Mouse (Mus musculus) forebrain, embryonic 10.5 days (tissue): ENCODE measurements around the gene Lhfp. TPM values are rescaled to one million over a fixed set of nuclear protein-coding genes. Genes with fewer than 3 reads are reported as not detected.

Experiments used
- DNase-seq: peaks from one replicate; pipeline ENCODE4 v3.0.0-alpha.2; 2017; ENCODE audit warnings: low spot score; ENCODE audit errors: extremely low spot score
- H3K27ac ChIP-seq: fragments of 300-500 bp; sonication (generic); 2 replicates; pipeline ENCODE4 v1.5.1; 2016; ENCODE audit warnings: mild to moderate bottlenecking
- H3K27me3 ChIP-seq: fragments of 300-500 bp; sonication (generic); 2 replicates; pipeline ENCODE4 v1.6.1; 2016; ENCODE audit warnings: mild to moderate bottlenecking; ENCODE audit not compliant: poor library complexity, severe bottlenecking
- H3K36me3 ChIP-seq: fragments of 300-500 bp; sonication (generic); replicated peaks from 2 replicates; pipeline ENCODE4 v1.6.1; 2016; ENCODE audit warnings: mild to moderate bottlenecking, moderate library complexity
- H3K4me1 ChIP-seq: fragments of 300-500 bp; sonication (generic); 2 replicates; pipeline ENCODE4 v1.6.1; 2016
- H3K4me3 ChIP-seq: fragments of 300-500 bp; sonication (generic); 2 replicates; pipeline ENCODE4 v1.5.1; 2016; ENCODE audit warnings: mild to moderate bottlenecking, moderate library complexity
- H3K9me3 ChIP-seq: fragments of 300-500 bp; sonication (generic); 2 replicates; pipeline ENCODE4 v1.6.1; 2016; ENCODE audit warnings: mild to moderate bottlenecking, moderate library complexity
- WGBS: fragments of 180-500 bp; shearing (Covaris S2); methylation state at CpG from one replicate; pipeline ENCODE4 v1.1.7; 2016; 5-methylcytosine and 5-hydroxymethylcytosine counted together
- polyA plus RNA-seq: library from polyadenylated mRNA; unstranded; fragments of >200 nt; fragmentation: Nextera tagmentation; extraction: Ambion mirVana; gene quantifications from 2 replicates; pipeline ENCODE4 v1.2.1, GENCODE M21; 2016

Lhfp gene
- polyA plus RNA-seq, 1 experiment from 2014 or later: 21.7 TPM

- Histone ChIP-seq H3K27ac (no peak overlapping the region), H3K4me1 (peaks cover 26% of the 10 kb centered on the region), H3K36me3 (0 out of 2 replicates have a peak, but pooled peaks cover 3% of the 10 kb centered on the region), H3K27me3 (peaks cover 22% of the 10 kb centered on the region), H3K9me3 (no peaks in the 10 kb centered on the region), H3K4me3 (no peak overlapping the region)
- WGBS: 85% methylated on average over 4 of the region's 4 CpGs
- DNase-seq: no peak
These were observed 4.4 kb downstream of the Lhfp start for GRCm38 (mm10) chr3:53045697-53046096.

DNA sequence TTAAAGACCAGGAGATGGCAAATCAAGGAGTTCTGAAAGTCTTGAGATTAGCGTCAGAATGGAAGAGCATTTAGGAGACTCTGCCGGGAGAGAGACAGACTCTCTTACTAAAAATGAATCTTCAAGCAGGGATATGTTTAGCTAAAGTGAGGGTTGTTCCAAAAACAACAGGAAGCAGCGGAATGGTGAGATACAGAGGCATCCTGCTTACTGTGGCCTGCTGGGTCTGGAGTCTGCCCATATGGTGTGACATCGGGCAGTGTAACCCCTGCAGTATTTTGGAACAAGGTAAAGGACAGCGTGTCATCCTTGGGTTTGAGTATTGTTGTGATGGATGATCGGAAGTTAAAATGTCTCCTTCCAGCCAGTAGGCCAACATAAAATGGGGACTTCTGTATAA is 5.0 kb downstream of the Lhfp start:
- H3K4me3 ChIP-seq: no peak overlapping the region
- WGBS: 92% methylated on average over 6 of the region's 6 CpGs
- H3K4me1 ChIP-seq: peaks cover 20% of the 10 kb centered on the region

DNA sequence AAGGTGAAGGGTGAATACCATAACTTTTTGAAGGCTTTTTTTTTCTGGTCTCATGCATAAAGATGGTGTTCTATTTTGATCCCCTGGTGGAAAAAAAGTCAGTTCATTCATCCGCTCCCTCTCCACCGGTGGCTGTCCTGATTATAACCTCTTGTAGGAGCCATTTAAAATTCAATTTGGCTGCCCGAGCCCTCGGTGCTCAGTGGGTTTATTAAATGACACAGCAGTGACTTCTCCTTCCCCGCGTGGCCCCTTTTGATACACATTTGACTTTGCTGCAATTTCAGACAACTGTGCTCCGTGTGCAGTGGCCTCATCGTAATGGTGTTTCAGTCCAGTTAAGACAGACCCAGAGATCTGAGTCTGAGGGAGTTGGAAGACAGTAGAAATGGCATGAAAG is 11.1 kb downstream of the Lhfp start:
- Histone ChIP-seq H3K4me3 (no peak overlapping the region), H3K27me3 (no peaks in the 10 kb centered on the region), H3K36me3 (no peaks in the 10 kb centered on the region), H3K27ac (no peak overlapping the region), H3K9me3 (no peaks in the 10 kb centered on the region), H3K4me1 (peaks cover 16% of the 10 kb centered on the region)
- DNase-seq: no peak
- 70% methylated on average over 8 of the region's 8 CpGs for WGBS

More for the DNA sequence above, 5.0 kb downstream of the Lhfp start:
- Histone ChIP-seq H3K36me3 (0 out of 2 replicates have a peak, but pooled peaks cover 3% of the 10 kb centered on the region), H3K27ac (no peak overlapping the region), H3K9me3 (no peaks in the 10 kb centered on the region), H3K27me3 (peaks cover 16% of the 10 kb centered on the region)
- DNase-seq: no peak

- H3K4me1 ChIP-seq: peaks cover 35% of the 10 kb centered on the region
- no peaks in the 10 kb centered on the region for H3K36me3 ChIP-seq
- H3K27me3 ChIP-seq: no peaks in the 10 kb centered on the region
- DNase-seq: no peak
- H3K9me3 ChIP-seq: no peaks in the 10 kb centered on the region
- no peak overlapping the region for H3K27ac ChIP-seq
- no peak overlapping the region for H3K4me3 ChIP-seq
- WGBS: 90% methylated on average over 10 of the region's 10 CpGs
These were observed 15.1 kb downstream of the Lhfp start for GRCm38 (mm10) chr3:53056430-53056829.

- peaks cover 37% of the 10 kb centered on the region for H3K4me1 ChIP-seq
- H3K27ac ChIP-seq: no peak overlapping the region
- 82% methylated on average over 2 of the region's 2 CpGs for WGBS
- H3K9me3 ChIP-seq: no peaks in the 10 kb centered on the region
- no peak for DNase-seq
- H3K27me3 ChIP-seq: no peaks in the 10 kb centered on the region
- no peaks in the 10 kb centered on the region for H3K36me3 ChIP-seq
- H3K4me3 ChIP-seq: no peak overlapping the region
These were observed 18.6 kb downstream of the Lhfp start for GRCm38 (mm10) chr3:53059959-53060358.

- Histone ChIP-seq H3K4me3 (no peak overlapping the region), H3K27ac (no peak overlapping the region), H3K27me3 (no peaks in the 10 kb centered on the region), H3K36me3 (no peaks in the 10 kb centered on the region), H3K4me1 (peaks cover 22% of the 10 kb centered on the region), H3K9me3 (peaks cover 3% of the 10 kb centered on the region; the same call in 1 of the 2 replicates)
- 66% methylated on average over 13 of the region's 13 CpGs for WGBS
- no peak for DNase-seq
These were observed 22.3 kb downstream of the Lhfp start for GRCm38 (mm10) chr3:53063423-53064147.

GRCm38 (mm10) chr3:53065267-53066094 is 24.2 kb downstream of the Lhfp start:
- no peaks in the 10 kb centered on the region for H3K36me3 ChIP-seq
- peaks cover 16% of the 10 kb centered on the region for H3K4me1 ChIP-seq
- H3K9me3 ChIP-seq: peaks cover 3% of the 10 kb centered on the region; the same call in 1 of the 2 replicates
- H3K4me3 ChIP-seq: no peak overlapping the region
- DNase-seq: no peak
- no peaks in the 10 kb centered on the region for H3K27me3 ChIP-seq
- 93% methylated on average over 13 of the region's 13 CpGs for WGBS
- no peak overlapping the region for H3K27ac ChIP-seq

- Histone ChIP-seq H3K27me3 (no peaks in the 10 kb centered on the region), H3K9me3 (peaks cover 3% of the 10 kb centered on the region; the same call in 1 of the 2 replicates), H3K27ac (no peak overlapping the region), H3K4me3 (no peak overlapping the region), H3K4me1 (peaks cover 19% of the 10 kb centered on the region), H3K36me3 (no peaks in the 10 kb centered on the region)
- DNase-seq: no peak
- WGBS: 84% methylated on average over 4 of the region's 4 CpGs
These were observed 24.7 kb downstream of the Lhfp start for GRCm38 (mm10) chr3:53066095-53066372.

GRCm38 (mm10) chr3:53068399-53068798 is 27.1 kb downstream of the Lhfp start:
- DNase-seq: no peak
- WGBS: 94% methylated on average over 5 of the region's 5 CpGs
- H3K4me1 ChIP-seq: peaks cover 16% of the 10 kb centered on the region

DNA sequence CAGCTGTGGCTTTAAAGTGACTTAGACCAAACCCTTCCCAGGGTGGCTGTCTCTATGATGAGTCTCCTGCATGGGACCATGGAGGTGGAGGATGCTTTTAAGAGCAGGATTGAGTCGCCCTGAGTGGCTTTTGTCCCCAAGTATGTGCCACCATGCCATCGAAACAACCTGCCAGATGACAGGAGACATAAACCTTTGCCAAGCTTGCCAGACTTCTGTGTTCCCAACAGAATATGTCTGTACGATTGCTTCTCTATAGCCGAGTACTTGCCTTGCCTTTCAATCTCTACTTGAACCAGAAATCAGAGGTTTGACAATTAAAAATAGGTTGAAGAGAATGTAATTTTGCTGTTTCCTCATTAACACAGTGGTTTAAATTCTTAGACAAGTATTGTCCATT is 32.9 kb downstream of the Lhfp start:
- 92% methylated on average over 4 of the region's 4 CpGs for WGBS
- H3K9me3 ChIP-seq: no peaks in the 10 kb centered on the region
- H3K4me1 ChIP-seq: peaks cover 13% of the 10 kb centered on the region
- H3K27me3 ChIP-seq: 0 out of 2 replicates have a peak, but pooled peaks cover 5% of the 10 kb centered on the region
- H3K27ac ChIP-seq: no peak overlapping the region
- H3K4me3 ChIP-seq: no peak overlapping the region
- no peak for DNase-seq
- no peaks in the 10 kb centered on the region for H3K36me3 ChIP-seq

More at GRCm38 (mm10) chr3:53068399-53068798, 27.1 kb downstream of the Lhfp start:
- 0 out of 2 replicates have a peak, but pooled peaks cover 5% of the 10 kb centered on the region for H3K27me3 ChIP-seq
- H3K36me3 ChIP-seq: no peaks in the 10 kb centered on the region
- peaks cover 3% of the 10 kb centered on the region; the same call in 1 of the 2 replicates for H3K9me3 ChIP-seq
- H3K4me3 ChIP-seq: no peak overlapping the region
- H3K27ac ChIP-seq: no peak overlapping the region

DNA sequence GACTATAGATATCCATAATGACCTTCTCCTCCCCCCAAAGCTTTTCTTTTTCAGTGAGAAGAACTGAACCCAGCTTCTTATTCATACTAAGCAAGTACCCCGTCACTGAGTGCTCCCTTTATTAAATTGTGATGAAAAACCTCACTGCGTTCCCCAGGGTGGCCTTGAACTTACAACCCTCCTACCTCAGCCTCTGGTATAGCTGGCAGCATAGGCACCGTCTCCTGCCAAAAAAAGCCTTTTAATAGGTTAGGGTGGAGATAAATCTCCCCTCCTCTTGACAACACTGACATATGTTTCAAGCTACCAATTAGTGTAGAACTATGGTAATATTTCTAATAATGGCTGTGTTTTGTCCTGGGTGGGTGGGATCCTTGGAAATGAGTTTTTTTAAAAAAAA is 33.4 kb downstream of the Lhfp start:
- Histone ChIP-seq H3K36me3 (no peaks in the 10 kb centered on the region), H3K4me1 (peaks cover 13% of the 10 kb centered on the region), H3K4me3 (no peak overlapping the region), H3K9me3 (no peaks in the 10 kb centered on the region), H3K27me3 (0 out of 2 replicates have a peak, but pooled peaks cover 5% of the 10 kb centered on the region), H3K27ac (no peak overlapping the region)
- 88% methylated on average over 3 of the region's 3 CpGs for WGBS
- no peak for DNase-seq

GRCm38 (mm10) chr3:53080286-53080685 is 39.0 kb downstream of the Lhfp start:
- no peaks in the 10 kb centered on the region for H3K27me3 ChIP-seq
- no peak for DNase-seq
- whole genome bisulfite sequencing: 97% methylated on average over 6 of the region's 6 CpGs
- no peak overlapping the region for H3K27ac ChIP-seq
- no peak overlapping the region for H3K4me3 ChIP-seq
- H3K9me3 ChIP-seq: no peaks in the 10 kb centered on the region
- no peaks in the 10 kb centered on the region for H3K4me1 ChIP-seq
- no peaks in the 10 kb centered on the region for H3K36me3 ChIP-seq

DNA sequence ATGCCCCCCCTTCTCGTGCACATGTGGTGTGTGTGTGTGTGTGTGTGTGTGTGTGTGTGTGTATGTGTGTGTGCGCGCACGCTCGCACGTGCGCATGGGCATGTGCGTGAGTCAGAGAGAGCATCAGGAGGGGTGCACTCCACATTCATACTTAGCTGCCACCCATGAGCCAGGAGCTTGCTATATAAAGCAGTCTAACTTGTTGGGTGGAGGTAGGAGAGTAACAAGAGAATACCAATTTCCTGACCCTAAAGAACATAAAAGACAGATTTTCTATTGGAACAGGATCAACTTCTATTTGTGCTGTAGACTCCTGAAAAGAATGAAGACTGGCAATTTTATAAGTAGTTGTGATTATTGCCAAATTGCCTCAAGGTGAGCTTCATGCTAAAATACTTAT is 39.4 kb downstream of the Lhfp start:
- WGBS: 97% methylated on average over 8 of the region's 8 CpGs
- Histone ChIP-seq H3K36me3 (no peaks in the 10 kb centered on the region), H3K4me1 (no peaks in the 10 kb centered on the region), H3K4me3 (no peak overlapping the region), H3K9me3 (no peaks in the 10 kb centered on the region), H3K27ac (no peak overlapping the region), H3K27me3 (no peaks in the 10 kb centered on the region)
- DNase-seq: no peak
